Mouse (Mus musculus) layer of hippocampus, adult 18-20 months (tissue): ENCODE measurements at regions not wholly inside any gene's neighbourhood (a gene's known extent, or its start where the extent isn't known, plus 50 kb on each side); places are given as distances from the start of the nearest gene placed in this dataset.

Source experiments
- DNase-seq, 2 experiments: peaks; one replicate each; pipeline ENCODE4 v3.0.0; 2022; ENCODE audit warnings: low spot score in 2 of 2

- DNase-seq = peak in 1 of 2 experiments; percentile 35
These were observed 420.6 kb downstream of the Matn1 start for GRCm38 (mm10) chr4:131364671-131365252.

DNA sequence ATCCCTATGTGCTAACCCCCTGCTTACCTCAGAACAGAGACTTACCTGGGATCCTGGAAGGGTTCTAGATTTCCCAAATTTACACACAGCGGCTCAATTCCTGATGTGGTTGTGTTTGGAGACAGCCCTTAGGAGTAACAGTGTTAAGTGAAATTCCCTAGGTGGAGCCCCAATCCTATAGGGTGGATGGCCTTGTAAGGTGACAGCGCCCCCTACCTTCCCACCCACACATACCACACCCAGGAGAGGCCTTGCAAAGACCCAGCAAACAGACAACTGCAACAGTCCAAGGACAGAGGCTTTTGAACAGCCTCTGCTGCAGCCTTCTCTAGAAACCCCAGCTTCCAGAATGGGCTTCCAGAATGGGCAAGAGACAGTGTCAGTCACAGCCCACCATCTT, 421.8 kb downstream of the Matn1 start:
- DNase-seq = no peak

- no peak for DNase-seq
These were observed 422.5 kb downstream of the Matn1 start for GRCm38 (mm10) chr4:131366656-131367055.

DNA sequence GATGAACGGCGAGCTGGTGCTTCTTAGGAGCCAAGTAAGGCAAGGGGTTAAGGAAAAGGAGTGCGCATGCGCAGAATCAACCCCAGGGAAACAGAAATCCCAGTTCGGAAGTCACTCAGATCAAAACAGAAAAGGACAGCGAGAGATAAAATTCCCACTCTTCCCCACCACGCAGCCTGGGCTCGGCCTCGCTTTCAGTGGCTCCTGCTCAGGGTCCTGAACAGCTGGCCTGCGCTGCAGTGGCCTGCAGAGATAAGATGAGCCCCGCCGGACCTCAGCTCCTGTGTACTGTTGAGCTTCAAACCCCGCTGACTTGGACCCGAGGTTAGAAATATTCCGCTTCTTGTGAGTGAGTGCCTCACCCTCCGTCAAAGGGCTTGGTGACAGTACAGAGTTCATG, 428.3 kb downstream of the Matn1 start:
- no peak for DNase-seq

- DNase-seq = no peak
These were observed 429.0 kb downstream of the Matn1 start for GRCm38 (mm10) chr4:131373172-131373571.

DNA sequence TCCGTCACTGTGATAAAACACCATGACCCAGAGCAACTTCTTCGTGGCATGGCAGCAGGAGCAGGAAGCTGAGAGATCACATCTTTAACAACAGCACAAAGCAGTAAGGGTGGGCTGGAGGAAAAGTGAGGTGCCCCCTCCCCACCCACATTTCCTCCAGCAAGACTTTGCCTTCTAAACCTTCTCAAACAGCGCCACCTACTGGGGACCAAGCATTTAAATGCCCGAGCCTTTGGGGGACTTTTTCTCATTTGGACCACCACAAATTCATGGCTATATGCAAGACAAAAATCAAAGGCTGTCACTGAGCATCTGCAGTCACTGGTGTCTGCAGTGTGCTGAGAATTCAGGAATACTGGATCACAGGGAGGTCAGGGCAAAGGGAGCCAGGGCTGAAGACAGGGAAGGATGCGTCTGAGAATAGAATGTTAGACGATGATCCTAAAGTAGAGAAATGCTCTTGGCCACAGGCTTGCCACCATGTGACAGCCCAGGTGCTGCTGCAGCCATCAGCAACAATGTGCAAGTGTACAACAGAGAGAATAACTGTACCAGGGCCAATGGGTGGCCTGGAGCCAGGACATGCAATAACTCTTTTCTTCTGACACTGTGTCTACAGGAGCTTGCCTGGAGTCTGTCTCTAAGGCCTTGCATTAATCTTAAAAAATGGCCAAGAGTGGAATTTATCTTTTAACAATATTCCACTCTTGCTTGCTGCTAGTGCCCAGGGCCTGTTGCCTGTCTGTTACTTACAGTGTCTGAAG, 430.5 kb downstream of the Matn1 start:
- no peak for DNase-seq

GRCm38 (mm10) chr4:131381063-131381462, 436.9 kb downstream of the Matn1 start:
- peak in 1 of 2 experiments; percentile 11 for DNase-seq

- no peak for DNase-seq
These were observed 437.3 kb downstream of the Matn1 start for GRCm38 (mm10) chr4:131381529-131381928.

DNA sequence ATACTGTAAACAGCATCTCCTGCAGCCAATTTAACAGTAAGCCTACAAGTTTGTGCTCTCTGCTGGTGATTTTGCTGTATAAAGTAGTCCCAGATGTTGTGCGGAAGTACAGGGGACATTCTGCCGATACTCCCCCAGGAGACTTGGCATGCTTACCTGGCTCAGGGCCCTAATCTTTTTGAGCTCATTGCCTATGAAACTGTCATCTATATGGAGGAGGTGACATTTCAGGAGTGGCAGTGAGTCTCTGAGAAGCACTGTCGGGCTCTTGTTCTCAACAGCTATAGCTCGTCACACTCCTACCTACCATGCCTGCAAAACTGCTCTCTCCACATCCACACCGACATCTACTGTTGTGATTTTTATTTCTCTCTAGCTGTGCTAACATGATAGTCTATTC, 439.7 kb downstream of the Matn1 start:
- peak; percentile 16 to 33 for DNase-seq

- no peak for DNase-seq
These were observed 442.8 kb downstream of the Matn1 start for GRCm38 (mm10) chr4:131386961-131387360.

DNA sequence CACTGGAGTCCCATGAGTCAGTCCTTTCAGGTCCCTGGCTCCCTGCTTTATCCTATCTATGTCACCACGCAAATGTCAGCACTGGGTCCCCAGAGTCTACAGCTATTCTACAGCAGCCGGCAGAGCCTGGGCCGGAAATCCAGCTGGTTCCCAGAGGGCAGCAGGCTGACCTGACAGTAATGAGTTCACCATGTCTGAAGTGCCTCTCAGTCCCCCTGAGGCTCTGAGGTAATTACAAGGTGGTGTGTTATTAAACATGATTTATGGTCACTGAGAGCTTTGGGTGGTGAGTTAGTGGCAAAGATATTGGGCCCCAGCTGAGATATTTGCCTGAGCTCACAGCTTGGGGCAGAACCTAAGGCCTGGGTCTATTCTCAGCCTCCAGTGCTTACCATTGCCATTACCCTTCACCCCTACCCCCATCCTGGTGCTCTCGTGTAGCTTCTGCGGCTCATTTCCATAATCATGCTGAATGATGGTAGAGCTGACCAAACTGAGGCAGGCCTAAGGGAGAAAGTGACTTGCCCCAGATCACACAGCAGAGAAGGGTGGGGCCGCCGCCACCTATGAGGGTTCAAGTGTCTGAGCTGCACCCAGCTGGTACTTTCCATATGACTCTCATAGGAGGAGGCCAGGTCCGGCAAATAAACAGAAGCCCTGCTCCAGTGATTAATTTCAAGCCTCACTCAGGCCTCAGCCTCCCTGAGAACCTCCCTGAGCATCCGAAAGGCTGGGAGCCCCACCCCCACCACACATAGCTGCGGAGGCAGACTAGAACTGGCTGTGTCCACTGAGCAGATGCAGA, 446.8 kb downstream of the Ptpru start:
- no peak for DNase-seq

DNA sequence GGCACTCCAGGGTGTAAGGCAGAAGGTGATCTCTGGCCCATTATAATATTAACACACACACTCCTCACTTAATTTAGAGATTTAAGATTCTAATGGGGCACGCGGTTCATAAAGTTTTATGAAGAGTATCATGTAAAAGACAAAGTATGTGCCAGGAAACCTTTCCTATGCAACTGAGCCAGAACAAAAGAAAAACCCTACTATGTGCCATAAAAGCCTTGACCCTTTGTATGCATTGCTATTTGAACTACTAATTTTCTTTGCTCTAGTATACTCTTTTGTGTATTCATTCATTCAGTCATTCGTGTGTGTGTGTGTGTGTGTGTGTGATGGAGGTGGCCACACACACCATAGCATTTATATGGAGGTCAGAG, 446.2 kb downstream of the Ptpru start:
- no peak for DNase-seq

DNA sequence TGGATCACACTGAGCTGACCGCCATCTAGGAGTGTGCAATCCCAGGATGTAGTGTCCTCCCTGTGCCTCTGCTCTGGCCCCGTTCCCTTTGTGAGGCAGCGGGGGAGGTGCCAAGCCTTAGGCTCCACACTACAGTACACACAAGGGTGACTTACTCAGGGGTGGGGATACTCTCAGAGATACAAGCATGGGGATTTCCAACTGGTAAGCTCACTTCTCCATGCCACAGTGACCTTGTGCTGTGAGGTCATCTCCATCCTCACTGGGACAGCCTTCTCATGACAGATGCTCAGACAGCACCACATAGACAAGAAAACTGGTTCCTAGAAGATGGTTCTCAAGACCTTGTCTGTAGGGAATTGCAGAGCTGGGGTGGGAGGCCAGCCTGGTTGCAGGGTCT, 445.6 kb downstream of the Ptpru start:
- DNase-seq = no peak

DNA sequence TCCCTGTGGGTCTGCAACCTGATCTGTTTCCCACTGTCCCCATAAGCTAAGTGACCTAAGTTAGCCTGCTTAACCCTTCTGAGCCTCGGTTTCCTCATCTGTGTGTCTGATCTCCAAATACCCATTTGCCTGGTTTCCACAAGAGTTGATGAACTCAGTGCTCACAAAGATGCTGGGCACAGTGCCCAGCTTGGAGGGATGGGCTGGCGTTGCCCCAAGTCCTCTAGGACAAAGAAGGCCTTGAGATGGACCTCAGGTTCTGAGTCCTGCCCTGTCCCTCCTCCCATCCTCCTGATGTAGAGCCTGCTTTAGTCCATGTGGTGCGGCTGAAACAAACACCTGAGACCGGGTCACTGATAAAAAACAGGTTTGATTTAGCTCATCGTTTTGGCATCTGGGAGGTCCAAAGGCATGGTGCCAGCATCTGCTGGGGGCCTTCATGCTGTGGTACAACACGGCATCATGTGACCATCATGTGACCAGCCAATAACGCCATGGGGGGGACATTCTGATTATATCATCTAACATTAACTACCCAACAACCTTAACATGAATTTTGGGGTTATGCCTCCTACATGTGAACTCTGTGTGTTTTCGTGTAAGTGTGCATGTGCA, 441.8 kb downstream of the Ptpru start:
- DNase-seq = no peak

DNA sequence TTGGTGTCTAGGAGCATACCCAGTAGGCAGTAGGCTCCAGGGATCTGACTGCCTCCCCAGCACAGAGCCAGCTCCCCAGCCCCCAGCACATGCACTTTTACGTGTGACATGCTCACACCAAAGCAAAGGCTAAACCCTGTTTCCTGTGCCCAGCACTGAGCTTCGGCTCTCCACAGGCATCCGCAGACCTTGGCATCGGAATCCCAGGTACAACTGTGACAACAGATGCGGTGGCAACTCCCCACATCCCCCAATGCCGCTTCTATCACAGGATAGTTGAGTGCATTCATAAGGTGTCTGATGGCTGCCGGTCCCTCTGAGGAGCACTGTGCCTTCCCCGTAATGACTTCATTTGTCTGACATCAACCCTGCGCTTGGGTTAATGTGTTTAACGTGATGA, 440.9 kb downstream of the Ptpru start:
- DNase-seq = no peak

- peak in 1 of 2 experiments; percentile 36 for DNase-seq
These were observed 437.3 kb downstream of the Ptpru start for GRCm38 (mm10) chr4:131400756-131401155.

GRCm38 (mm10) chr4:131401255-131401654, 436.8 kb downstream of the Ptpru start:
- no peak for DNase-seq

DNA sequence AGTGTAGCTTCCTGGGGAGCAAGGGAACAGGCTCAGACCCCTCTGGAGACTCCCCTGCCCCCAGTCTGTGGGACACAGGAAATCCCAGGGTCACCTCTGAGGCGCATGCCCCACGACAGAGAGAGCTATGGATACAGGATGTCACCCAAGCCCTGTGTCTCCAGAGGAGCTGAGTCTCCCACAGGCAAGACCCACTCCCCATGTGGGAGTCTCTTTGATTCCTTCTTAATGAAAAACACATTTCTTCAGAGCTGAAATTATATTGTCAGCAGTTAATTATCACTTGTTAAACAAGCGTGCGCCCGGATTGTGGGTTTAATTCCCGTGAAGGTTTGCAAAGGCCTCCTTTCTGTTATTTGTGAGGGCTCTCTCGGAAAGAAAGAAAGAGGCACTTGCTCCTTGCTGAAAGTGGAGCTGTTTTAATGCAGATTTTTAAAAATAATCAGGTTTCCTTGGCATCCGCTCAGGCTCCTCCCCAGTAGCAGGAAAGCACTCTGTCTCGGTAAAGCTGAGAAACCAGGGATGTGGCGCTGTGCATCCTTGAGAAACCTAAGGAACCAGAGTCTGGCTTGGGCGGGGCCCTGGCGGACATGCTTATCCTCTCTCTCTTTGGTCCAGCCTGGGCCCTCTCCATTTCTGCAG, 432.6 kb downstream of the Ptpru start:
- no peak for DNase-seq

GRCm38 (mm10) chr4:131407464-131407863, 430.6 kb downstream of the Ptpru start:
- no peak for DNase-seq

DNA sequence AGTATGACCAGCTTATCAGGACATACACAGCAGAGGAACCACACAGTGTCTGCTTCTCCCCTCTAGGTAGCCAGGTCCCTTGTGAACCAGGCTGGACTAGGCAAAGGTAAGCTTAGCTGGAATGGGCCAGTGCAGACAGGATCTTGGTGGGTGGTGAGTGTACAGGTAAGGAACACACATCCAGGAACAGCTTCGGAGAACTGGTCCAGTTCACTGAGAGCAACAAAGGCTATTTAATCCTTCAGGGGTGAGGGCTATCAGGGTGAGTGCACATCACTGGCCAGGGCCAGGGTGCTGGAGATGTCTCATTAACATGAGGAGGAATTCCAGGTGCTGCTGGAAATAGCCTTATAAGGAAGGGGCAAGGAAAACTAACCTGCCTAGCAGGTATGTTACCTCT, 429.4 kb downstream of the Ptpru start:
- DNase-seq = no peak

DNA sequence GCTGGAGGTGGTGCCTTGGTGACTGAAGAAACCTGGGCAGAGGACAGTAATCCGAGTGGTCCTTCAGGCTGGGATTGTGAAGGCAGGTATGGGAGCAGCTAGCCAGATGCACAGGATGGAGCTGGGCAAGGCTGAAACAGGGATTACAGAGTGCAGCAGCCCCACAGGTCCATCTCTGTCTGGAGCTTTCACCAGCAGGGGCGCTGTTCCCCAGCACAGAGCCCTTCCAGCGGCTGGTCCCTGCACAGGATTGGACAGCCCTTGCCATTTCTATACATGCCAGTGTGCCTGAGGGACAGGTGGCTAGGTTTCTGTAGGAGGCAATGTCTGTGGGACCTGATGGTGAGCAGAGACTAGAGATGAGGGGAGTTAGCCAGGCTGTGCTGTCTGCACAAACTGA, 428.3 kb downstream of the Ptpru start:
- DNase-seq = no peak
